Mouse (Mus musculus): ENCODE results near the gene Rab7.
"Not testable (repeated sequence)": the region's sequence is repeated elsewhere in the genome, so short reads cannot be mapped to it uniquely, and the experiment has no call there.

Gene Rab7

GRCm38 (mm10) chr6:87997706-87998265, 47.3 kb downstream of the Rab7 start:
- peak; percentile 88 for DNase-seq (ENCODE audit: low spot score)

- no peak for DNase-seq (ENCODE audit: low spot score)
These were observed 48.5 kb downstream of the Rab7 start for GRCm38 (mm10) chr6:87996606-87997005.

- DNase-seq (ENCODE audit: low spot score) = no peak
These were observed 49.6 kb downstream of the Rab7 start for GRCm38 (mm10) chr6:87995519-87995918.

- peak; percentile 93 for DNase-seq (ENCODE audit: low spot score)
These were observed 51.1 kb downstream of the Rab7 start for GRCm38 (mm10) chr6:87993790-87994571.

- DNase-seq (ENCODE audit: low spot score) = peak; percentile 90
These were observed 52.3 kb downstream of the Rab7 start for GRCm38 (mm10) chr6:87992733-87993132.

- DNase-seq (ENCODE audit: low spot score) = peak; percentile 8
These were observed 53.2 kb downstream of the Rab7 start for GRCm38 (mm10) chr6:87991886-87992285.

- no peak for DNase-seq (ENCODE audit: low spot score)
These were observed 53.9 kb downstream of the Rab7 start for GRCm38 (mm10) chr6:87991216-87991615.

- DNase-seq (ENCODE audit: low spot score) = no peak
These were observed 62.6 kb downstream of the Rab7 start for GRCm38 (mm10) chr6:87982506-87982905.

- DNase-seq (ENCODE audit: low spot score) = peak; percentile 86
These were observed 63.4 kb downstream of the Rab7 start, which contains the start of gene H1fx for GRCm38 (mm10) chr6:87981547-87982256. Gene H1fx, minus strand, starts transcription at chr6:87981637.

GRCm38 (mm10) chr6:87981030-87981485, 64.0 kb downstream of the Rab7 start:
- DNase-seq (ENCODE audit: low spot score) = no peak

GRCm38 (mm10) chr6:87980374-87981029, 64.6 kb downstream of the Rab7 start:
- DNase-seq (ENCODE audit: low spot score) = peak; percentile 95

- no peak for DNase-seq (ENCODE audit: low spot score)
These were observed 65.3 kb downstream of the Rab7 start for GRCm38 (mm10) chr6:87979728-87980127.

GRCm38 (mm10) chr6:87970041-87970440, 75.0 kb downstream of the Rab7 start:
- no peak for DNase-seq (ENCODE audit: low spot score)

- DNase-seq (ENCODE audit: low spot score) = not testable (repeated sequence)
These were observed 82.6 kb downstream of the Rab7 start for GRCm38 (mm10) chr6:87962457-87962856.
